Mouse (Mus musculus) frontal cortex, postnatal 14 days (tissue): ENCODE data around the gene Orm3.

Experiments
- DNase-seq, 2 experiments: peaks; one replicate each; pipeline ENCODE4 v3.0.0; 2022; ENCODE audit warnings: low spot score in 2 of 2

Orm3 gene

GRCm38 (mm10) chr4:63402056-63402455, 46.1 kb downstream of the Orm3 start:
- no peak for DNase-seq

- no peak for DNase-seq
These were observed 46.6 kb downstream of the Orm3 start for GRCm38 (mm10) chr4:63402558-63402957.

GRCm38 (mm10) chr4:63403040-63403959, 47.3 kb downstream of the Orm3 start, which contains the start of gene Akna:
Akna (minus strand) TSS chr4:63403354.
- DNase-seq = peak; percentile 55 to 66

GRCm38 (mm10) chr4:63404205-63404604, 48.2 kb downstream of the Orm3 start:
- DNase-seq = no peak

- DNase-seq = no peak
These were observed 49.1 kb downstream of the Orm3 start for GRCm38 (mm10) chr4:63405051-63405450.

- DNase-seq = no peak
These were observed 49.7 kb downstream of the Orm3 start for GRCm38 (mm10) chr4:63405683-63406082.

- no peak for DNase-seq
These were observed 52.3 kb downstream of the Orm3 start for GRCm38 (mm10) chr4:63408247-63408646.

- DNase-seq = peak in 1 of 2 experiments; percentile 56
These were observed 52.7 kb downstream of the Orm3 start for GRCm38 (mm10) chr4:63408649-63409048.
